Mouse (Mus musculus) brain, embryonic 14.5 days (tissue): ENCODE data around the gene Gsg1l.

Source experiments
- CTCF ChIP-seq: fragments of 200-500 bp; IDR thresholded peaks from 2 replicates; pipeline ENCODE4 v1.5.1; 2012; ENCODE audit warnings: inconsistent platforms, mild to moderate bottlenecking, moderate library complexity, borderline replicate concordance; ENCODE audit not compliant: insufficient read depth, insufficient read length; ENCODE audit errors: extremely low read depth
- POLR2A ChIP-seq: fragments of 200-500 bp; IDR thresholded peaks from 2 replicates; pipeline ENCODE4 v1.6.1; 2012; ENCODE audit warnings: mild to moderate bottlenecking, inconsistent platforms, borderline replicate concordance; ENCODE audit not compliant: poor library complexity, insufficient read depth, insufficient read length, severe bottlenecking; ENCODE audit errors: extremely low read depth

GRCm38 (mm10) chr7:126126502-126126901, 44.3 kb upstream of the Gsg1l start:
- TF ChIP-seq CTCF, result no peak
- no peak for TF ChIP-seq POLR2A
